Mouse (Mus musculus): Measurements from ENCODE around the gene Gna12.

DNA sequence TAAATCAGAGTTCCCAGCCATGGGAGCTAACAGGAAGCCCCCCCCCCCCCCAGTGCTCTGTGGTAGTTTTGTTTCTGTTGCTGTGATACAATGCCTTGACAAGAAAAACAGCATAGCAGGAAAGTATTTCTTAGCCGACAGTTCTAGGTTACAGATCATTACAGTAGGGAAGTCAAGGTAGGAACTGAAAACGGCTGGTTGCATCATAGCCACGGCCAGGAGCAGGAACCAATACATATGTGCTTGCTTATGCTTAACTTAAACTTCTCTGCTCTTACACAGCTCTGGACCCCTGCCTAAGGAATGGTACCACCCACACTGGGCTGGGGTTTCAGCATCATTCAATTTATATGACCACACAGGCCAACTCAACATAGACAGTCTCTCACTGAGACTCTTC, 96.9 kb downstream of the Gna12 start:
- TF ChIP-seq POLR2A (IDR thresholded peaks at IDR 0.05; ENCODE audit: extremely low read depth, insufficient read depth, low read length) (no peak), CTCF (IDR thresholded peaks at IDR 0.05; ENCODE audit: extremely low read depth, insufficient read depth, low read length) (no peak)

Measured in cortical plate, adult 2 months (tissue).